Mouse (Mus musculus) brown adipose tissue, adult 24 weeks (tissue): ENCODE results near the gene Map1b. TPM values are rescaled to one million over a fixed set of nuclear protein-coding genes. Genes with fewer than 3 reads are reported as not detected.

Source experiments
- H3K27ac ChIP-seq: fragments of 200-500 bp; replicated peaks from 2 replicates; pipeline ENCODE4 v1.5.1; 2012; ENCODE audit warnings: low read depth, mild to moderate bottlenecking, low read length
- H3K4me1 ChIP-seq: fragments of 200-500 bp; 2 replicates; pipeline ENCODE4 v1.6.1; 2012; ENCODE audit warnings: low read length, mixed read lengths; ENCODE audit not compliant: control insufficient read depth, insufficient read depth, insufficient read length
- H3K4me3 ChIP-seq: fragments of 200-500 bp; 2 replicates; pipeline ENCODE4 v1.5.1; 2012; ENCODE audit warnings: low read depth, mild to moderate bottlenecking, low read length, moderate library complexity; ENCODE audit not compliant: insufficient read depth
- polyA plus RNA-seq: library from polyadenylated mRNA; stranded (reverse); fragments of >200 nt; gene quantifications from 2 replicates; pipeline ENCODE4 v1.2.4, GENCODE M21; 2012; ENCODE audit not compliant: missing spikeins, insufficient read depth, insufficient read length

Map1b gene
- polyA plus RNA-seq: 1.4 and 2.7 TPM in 2 replicates

DNA sequence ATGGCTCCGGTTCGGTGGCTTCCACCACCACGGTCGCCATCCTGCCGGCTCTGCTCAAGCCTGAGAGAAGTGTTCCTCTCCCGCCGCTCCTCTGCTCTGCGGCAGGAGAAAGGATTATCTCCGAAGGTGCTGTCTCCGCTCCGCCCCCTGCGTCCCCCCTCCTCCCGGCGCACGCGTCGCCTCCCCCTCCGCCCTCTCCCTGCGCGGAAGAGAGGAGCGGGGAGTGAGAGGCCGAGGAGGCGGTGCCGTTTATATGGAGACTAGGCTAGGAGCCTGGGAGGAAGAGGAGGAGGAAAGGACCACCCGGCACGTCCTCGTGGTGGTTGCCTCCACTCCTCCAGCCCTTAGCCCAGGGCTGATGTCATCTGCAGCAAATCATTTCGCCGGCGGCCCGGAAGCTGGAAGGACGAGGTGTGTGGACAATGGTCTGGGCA, at the start of gene Map1b:
TSS of gene Map1b (minus strand) at position 93 of the 434 bp plus-strand sequence.
- Histone ChIP-seq H3K4me1 (0 out of 2 replicates have a peak, but pooled peaks cover 2% of the 10 kb centered on the region), H3K27ac (0 out of 2 replicates have a peak within 1 kb of the TSS, but pooled peaks have one; percentile 15), H3K4me3 (peak within 1 kb of the TSS; percentile 63)

DNA sequence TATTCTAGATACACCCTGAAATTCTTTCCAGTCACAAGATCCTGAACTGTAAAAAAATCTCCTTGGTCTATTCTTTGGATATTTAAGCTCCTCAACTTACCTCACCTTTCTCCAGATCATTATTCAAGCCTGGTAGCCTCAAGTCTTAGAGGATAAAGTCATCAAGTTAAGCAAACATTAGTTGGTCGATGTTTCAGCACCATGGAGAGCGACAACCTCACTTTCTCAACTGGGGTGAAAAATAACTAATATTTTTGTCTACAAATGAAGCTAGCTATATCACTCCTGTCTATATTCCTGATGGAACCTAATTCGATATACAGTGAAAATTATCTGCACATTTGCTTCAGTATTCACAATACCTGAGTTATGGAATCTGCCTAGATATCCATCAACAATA, 48.0 kb upstream of the Map1b start:
- no peaks in the 10 kb centered on the region for H3K4me1 ChIP-seq
- no peak overlapping the region for H3K27ac ChIP-seq
- H3K4me3 ChIP-seq: no peak overlapping the region

DNA sequence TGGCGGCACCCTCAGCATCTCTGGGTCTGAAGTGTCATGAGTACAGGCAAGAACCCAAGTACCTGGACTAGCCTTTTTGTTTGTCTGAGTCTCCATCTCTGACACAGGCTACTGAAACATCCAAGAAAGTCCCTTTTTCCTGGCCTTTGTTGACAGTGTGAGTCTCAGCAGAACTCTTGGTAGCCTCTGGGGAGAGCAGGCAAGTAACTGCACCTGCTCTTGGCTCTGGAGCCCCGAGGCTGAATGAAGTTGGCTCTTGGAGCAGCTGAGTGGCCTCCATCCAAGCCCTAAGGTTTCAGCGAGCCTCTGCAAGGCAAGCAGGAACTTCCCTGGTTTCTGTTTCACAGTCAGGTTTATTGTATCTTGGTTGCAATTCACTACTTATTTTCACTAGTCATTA, 46.7 kb upstream of the Map1b start:
- no peak overlapping the region for H3K4me3 ChIP-seq
- no peaks in the 10 kb centered on the region for H3K4me1 ChIP-seq
- H3K27ac ChIP-seq: no peak overlapping the region

DNA sequence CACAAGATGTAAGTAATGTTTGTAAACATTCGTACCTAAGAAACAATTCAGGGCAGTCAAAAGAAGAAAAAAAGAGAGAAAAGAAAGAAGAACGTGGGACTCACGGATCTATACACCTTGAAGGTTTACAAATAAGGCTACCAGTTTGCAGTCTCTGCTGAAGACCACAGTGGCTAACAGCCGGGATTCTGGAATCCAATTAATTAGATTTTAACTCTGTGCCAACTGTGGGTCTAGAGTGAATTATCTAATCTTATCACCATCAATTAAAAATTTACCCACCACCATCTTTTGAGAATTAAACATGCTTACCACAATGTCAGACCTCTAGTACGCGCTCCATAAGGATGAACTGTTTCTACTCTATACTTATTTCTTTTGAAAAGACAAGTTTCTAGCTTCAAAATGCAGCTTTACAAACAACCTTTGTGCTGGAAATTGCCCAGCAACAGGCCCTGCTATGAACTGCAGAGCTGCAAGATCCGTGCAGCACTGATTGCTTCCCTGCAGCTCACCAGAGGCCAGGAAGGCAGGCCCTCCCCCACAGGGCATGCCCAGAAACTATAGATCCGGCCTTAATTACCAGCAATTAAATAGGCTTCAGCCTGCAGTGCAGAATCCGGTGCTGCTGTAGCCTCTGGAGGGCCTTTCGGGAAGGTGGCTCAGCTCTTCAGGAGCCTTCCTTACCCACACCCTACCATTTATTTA, 45.7 kb upstream of the Map1b start:
- no peaks in the 10 kb centered on the region for H3K4me1 ChIP-seq
- H3K27ac ChIP-seq: no peak overlapping the region
- no peak overlapping the region for H3K4me3 ChIP-seq

DNA sequence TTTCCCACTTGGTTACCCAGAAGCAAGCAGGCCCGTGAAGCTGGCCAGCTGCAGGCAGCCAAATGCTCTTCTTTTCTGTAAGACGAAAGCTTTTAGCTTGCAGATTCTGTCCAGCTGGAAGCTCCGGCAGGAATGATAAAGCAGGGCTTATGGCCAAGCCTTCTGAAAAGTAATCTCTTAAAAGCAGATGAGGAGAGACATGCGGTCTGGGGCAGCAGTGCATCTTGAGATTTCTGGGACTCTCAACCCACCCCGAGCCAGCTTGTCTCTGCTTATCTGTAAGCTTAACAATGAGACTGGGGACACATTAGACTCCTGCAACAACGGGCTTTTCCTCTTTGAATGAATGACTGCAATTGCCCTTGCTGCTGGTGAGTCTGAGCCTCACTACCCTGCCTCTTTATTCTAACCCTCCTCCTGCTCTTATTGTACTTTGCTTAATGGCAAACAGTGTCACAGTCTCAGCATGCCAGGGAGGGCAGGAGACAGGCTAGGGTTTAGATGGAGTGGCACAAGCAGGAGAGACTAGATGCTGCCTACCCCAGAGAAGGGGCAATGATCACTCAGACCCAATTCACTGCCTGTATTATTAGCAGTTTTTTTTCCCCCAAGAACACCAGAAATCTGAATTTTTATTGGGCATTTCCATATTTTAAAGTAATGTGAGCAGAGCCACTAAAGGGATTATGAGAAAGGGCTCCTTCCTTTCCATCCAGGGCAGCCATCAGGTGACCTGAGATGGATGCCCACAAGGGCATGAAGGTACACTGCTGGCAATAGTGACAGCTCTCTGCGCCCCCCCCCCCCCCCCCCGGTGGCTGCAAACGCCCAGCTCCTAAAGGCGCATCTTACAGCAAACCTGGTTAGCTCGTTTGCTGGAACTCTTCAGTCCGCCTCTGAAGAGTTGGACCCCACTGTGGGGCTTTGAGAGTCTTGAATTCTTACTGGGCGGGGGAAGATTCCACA, 44.6 kb upstream of the Map1b start:
- H3K4me3 ChIP-seq: no peak overlapping the region
- no peaks in the 10 kb centered on the region for H3K4me1 ChIP-seq
- no peak overlapping the region for H3K27ac ChIP-seq

DNA sequence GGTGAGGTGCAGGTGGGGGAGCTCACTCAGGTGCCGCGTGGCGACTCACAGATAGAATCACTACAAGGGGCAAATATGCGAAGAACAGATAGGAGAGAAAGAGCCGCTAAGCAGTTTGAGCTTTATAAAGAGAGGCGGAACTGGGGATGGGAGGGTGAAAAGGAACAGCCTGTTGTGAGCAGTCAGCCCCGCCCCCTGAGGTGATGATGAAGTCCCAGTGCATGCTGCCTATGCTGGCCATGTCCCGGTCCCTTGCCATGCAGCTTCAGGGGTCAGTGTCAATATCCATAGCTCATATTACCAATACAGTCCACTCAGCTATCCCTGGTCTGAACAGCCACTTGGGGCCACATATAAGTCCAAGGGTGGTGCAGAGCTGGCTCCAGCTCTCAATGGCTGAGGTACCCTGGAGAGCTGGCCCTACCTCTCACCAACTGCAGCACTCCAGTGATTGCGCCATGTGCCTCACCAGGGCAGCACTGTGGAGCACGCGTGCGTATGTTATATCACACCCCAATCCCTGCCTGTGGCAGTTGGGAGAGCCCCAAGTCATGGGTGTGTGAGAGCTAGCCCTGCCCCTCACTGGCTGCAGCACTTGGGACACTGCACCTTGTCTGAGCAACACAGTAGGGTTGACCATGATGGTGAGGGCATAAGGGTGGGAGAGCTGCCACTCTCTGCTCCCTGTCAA, 42.0 kb upstream of the Map1b start:
- no peak overlapping the region for H3K27ac ChIP-seq
- no peaks in the 10 kb centered on the region for H3K4me1 ChIP-seq
- H3K4me3 ChIP-seq: no peak overlapping the region

DNA sequence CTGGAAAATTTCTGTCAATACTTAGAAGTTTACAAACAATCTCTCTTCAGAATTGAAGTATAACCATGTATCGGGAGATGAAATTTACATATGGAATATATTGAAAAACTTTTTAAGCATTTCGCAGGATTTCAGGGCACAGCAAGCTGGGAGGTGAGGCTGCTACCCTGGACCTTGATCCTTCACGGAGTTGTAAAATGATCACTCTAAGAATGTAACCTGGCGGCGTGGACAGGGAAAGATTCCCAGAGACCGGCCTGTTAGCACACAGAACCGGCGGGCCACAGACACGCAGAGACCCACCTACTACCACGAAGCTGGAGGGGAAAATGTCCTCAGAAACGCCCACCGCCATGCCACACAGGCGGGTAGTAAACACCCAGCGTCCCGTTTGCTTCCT, 41.5 kb upstream of the Map1b start:
- H3K4me1 ChIP-seq: no peaks in the 10 kb centered on the region
- no peak overlapping the region for H3K27ac ChIP-seq
- no peak overlapping the region for H3K4me3 ChIP-seq

DNA sequence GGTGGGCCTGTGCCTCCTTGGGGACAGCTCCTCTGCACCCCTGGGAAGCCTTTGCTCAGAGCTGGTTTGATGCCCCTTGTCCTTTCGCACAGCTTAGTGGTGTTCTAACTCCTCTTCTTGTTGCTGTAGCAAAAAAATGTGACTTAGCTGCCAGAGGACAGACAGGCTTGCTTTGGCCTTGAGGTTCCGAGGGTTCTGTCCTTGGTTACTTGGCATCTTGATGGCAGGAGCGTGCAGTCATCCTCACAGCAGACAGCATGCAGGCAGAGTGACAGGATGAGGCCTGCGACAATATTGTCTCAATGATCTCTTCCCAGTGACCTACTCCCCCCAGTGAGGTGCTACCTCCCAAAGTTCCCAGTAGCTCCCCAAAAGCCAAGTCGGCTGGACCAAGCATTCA, 41.0 kb upstream of the Map1b start:
- Histone ChIP-seq H3K4me1 (no peaks in the 10 kb centered on the region), H3K4me3 (no peak overlapping the region), H3K27ac (no peak overlapping the region)

DNA sequence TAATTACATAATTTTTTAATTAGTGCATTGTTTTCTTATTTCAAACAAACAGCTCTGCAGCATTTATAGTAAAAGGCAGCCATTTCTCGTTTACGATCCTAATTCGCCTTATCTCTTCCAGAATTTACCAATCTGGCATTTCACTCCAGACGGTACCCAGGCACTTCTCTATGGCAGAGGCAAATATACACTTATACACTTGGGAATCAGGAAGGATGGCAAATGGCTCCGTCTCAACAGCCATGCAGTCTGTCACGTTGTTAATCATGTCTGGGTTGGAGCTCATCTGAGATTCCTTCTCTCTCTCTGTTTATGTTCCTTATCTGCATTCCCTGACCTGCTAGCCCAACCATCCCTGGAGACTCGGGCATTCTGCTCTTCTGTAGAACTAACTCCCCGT, 38.6 kb upstream of the Map1b start:
- Histone ChIP-seq H3K4me3 (no peak overlapping the region), H3K27ac (no peak overlapping the region), H3K4me1 (no peaks in the 10 kb centered on the region)

DNA sequence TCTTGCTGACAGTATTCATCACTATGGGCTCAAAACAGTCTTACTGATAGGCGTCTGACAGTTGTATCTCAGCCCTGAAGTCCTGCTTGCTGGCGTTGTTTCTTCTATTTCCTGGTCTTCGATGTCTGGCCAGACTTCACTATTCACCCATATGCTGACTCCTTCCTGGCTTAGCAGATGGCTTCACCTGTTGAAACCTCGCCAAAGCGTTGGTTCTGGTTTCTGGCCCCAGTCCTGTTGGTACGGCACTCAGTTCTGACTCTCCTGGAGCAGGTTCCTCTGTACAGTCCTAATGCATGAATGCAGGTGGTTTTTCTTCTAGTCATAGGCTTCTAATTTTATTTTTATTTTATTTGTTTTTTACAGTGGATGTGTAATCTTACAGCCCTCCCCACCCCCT, 38.1 kb upstream of the Map1b start:
- no peaks in the 10 kb centered on the region for H3K4me1 ChIP-seq
- no peak overlapping the region for H3K4me3 ChIP-seq
- H3K27ac ChIP-seq: no peak overlapping the region

DNA sequence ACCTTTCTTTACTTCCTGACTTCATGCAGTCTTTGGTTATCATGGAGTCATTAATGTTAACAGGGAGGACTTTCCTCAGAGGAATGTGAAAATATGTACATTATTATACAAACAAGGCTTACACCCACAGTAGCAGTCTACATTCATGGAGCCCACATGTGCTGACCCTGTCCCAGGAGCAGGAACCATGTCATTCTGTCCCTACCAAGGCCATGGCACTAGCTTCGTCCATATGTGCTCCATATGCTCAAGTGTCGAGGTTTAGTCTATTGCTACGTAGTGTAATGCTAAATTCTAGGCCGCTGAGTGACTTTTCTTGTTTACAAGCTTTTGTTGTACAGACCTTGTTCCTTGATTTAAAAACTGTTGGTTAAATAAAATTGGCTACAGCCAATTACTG, 36.0 kb upstream of the Map1b start:
- no peak overlapping the region for H3K4me3 ChIP-seq
- H3K4me1 ChIP-seq: no peaks in the 10 kb centered on the region
- H3K27ac ChIP-seq: no peak overlapping the region

DNA sequence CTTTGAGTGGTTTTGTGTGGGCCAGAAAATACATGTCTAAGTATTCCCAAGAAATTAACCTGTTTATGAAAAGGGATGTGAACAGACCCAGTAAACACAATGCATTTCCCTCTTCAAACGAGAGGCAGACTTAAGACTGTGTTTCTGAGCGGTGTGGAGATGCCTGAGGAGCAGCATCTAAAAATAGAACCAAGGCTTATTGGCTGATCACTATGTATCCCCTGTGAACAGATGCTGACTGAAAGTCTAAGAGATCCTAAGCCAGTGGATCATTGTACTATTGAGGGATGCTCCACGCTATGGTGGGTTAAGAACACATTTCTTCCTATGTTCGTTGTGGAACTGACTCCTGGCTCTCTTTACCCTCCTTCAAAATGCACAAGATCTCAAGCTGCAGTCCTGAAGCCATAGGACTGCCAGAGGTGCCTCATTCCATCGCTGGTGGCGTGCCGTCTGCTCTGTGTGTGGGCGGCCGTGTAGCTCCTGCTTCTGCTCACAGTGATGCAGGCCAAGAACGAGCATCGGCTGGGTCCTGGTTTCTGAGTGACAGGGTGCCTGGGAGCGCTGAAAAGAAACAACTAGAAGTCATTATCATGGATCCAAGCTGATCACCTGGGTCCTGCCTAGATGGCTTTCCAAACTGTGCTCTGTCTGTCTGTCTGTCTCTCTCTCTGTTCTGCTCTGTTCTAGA, 34.5 kb upstream of the Map1b start:
- H3K4me3 ChIP-seq: no peak overlapping the region
- H3K4me1 ChIP-seq: no peaks in the 10 kb centered on the region
- H3K27ac ChIP-seq: no peak overlapping the region

DNA sequence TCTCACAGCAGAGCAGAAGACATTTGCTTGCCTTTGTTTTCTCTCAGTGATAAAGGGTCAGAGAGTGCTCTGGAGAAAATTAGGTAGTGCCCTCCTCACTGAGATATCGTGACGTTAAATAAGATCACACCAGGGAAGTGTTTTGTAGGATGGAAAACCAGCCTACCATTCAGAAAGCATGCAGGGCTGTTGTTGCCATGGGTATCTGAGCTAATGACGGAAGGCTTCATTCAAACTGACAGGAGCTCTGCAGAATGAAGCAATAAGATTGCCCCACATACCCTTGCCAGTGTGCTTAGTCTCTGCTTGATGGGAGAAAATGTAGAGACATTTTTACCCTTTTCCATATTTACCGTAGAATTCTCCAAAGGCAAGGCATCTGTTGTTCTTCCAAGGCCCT, 33.7 kb upstream of the Map1b start:
- H3K27ac ChIP-seq: no peak overlapping the region
- 0 out of 2 replicates have a peak, but pooled peaks cover 3% of the 10 kb centered on the region for H3K4me1 ChIP-seq
- no peak overlapping the region for H3K4me3 ChIP-seq

DNA sequence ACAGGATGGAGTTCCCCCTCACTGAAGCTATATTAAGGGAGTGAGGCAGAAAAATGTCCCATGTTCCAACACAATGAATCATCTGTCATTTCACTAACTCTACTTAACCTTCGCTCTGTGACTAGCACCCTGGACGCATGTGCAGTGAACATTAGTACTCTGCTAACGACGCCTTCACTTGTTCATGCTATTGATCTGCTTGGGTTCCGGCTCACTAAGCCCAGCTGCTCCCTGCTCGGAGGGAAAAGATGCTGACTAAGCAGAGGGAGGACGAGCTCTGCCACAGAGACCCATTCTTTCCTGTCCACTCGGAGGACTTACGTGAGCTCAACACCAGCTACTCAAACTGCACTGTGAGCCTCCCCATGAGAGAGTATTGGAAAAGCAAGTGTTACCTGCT, 33.2 kb upstream of the Map1b start:
- Histone ChIP-seq H3K27ac (no peak overlapping the region), H3K4me1 (0 out of 2 replicates have a peak, but pooled peaks cover 3% of the 10 kb centered on the region), H3K4me3 (no peak overlapping the region)
